Mouse (Mus musculus) liver, embryonic 14.5 days (tissue): ENCODE results near the gene Myo10. TPM values are rescaled to one million over a fixed set of nuclear protein-coding genes. Genes with fewer than 3 reads are reported as not detected.
A peak's percentile ranks its signal among the peaks of the same experiment; 100 is the strongest.

Source experiments
- ATAC-seq: fragments of 200-750 bp; cut with Nextera tagmentation; 2 replicates; pipeline ENCODE4 v1.8.0; 2017; ENCODE audit warnings: moderate number of reproducible peaks, mild to moderate bottlenecking, moderate library complexity; ENCODE audit not compliant: insufficient read depth
- DNase-seq, 3 experiments: peaks; one replicate each; pipeline ENCODE4 v3.0.0-alpha.2; 2012 to 2013; ENCODE audit warnings: low read depth in 3 of 3, low spot score in 3 of 3
- H3K27ac ChIP-seq: fragments of 300-500 bp; sonication (generic); 2 replicates; pipeline ENCODE4 v1.5.1; 2014; ENCODE audit warnings: moderate library complexity, mild to moderate bottlenecking, control low read depth, inconsistent platforms
- H3K27me3 ChIP-seq: fragments of 300-500 bp; sonication (generic); 2 replicates; pipeline ENCODE4 v1.6.1; 2014; ENCODE audit warnings: mild to moderate bottlenecking, low read length, moderate library complexity; ENCODE audit not compliant: control insufficient read depth, insufficient read depth
- H3K36me3 ChIP-seq: fragments of 300-500 bp; sonication (generic); replicated peaks from 2 replicates; pipeline ENCODE4 v1.6.1; 2014; ENCODE audit warnings: low read depth; ENCODE audit not compliant: control insufficient read depth, insufficient read depth
- H3K4me1 ChIP-seq, 2 experiments: fragments of 200-500 bp in 1 of 2; fragments of 300-500 bp in 1 of 2; sonication (generic) in 1 of 2; replicated peaks; 2 replicates each; pipeline ENCODE4 v1.6.1; 2012 to 2014; ENCODE audit warnings: antibody characterized with exemption in 1 of 2, inconsistent platforms in 1 of 2, low read length in 1 of 2; ENCODE audit not compliant: control insufficient read depth in 2 of 2, insufficient read depth in 2 of 2
- H3K4me2 ChIP-seq: fragments of 300-500 bp; sonication (generic); 2 replicates; pipeline ENCODE4 v1.6.1; 2014; ENCODE audit warnings: low read depth, mild to moderate bottlenecking, control low read depth, moderate library complexity
- H3K4me3 ChIP-seq, 2 experiments: fragments of 200-500 bp in 1 of 2; fragments of 300-500 bp in 1 of 2; sonication (generic) in 1 of 2; 2 replicates each; pipeline ENCODE4 v1.5.1; 2012 to 2014; ENCODE audit warnings: low read depth in 2 of 2, low read length in 2 of 2, mild to moderate bottlenecking in 2 of 2, control low read depth in 1 of 2, inconsistent platforms in 1 of 2, moderate library complexity in 1 of 2; ENCODE audit not compliant: insufficient read depth in 1 of 2
- H3K9ac ChIP-seq: fragments of 300-500 bp; sonication (generic); replicated peaks from 2 replicates; pipeline ENCODE4 v1.6.1; 2014; ENCODE audit warnings: mild to moderate bottlenecking, control low read depth, moderate library complexity
- H3K9me3 ChIP-seq: fragments of 300-500 bp; sonication (generic); 2 replicates; pipeline ENCODE4 v1.6.1; 2016; ENCODE audit warnings: low read length, mixed read lengths; ENCODE audit not compliant: control insufficient read depth
- CTCF ChIP-seq: IDR thresholded peaks from 2 replicates; pipeline ENCODE4 v1.5.1; 2016; ENCODE audit warnings: antibody characterized with exemption, low read depth, control low read depth
- EP300 ChIP-seq: IDR thresholded peaks from 2 replicates; pipeline ENCODE4 v1.6.1; 2016; ENCODE audit warnings: antibody characterized with exemption, low read depth
- whole genome bisulfite sequencing: fragments of 180-500 bp; shearing (Covaris S2); extraction: QIAGEN DNeasy Blood & Tissue Kit; methylation state at CpG from one replicate; pipeline ENCODE4 v1.1.7; 2014; ENCODE audit not compliant: insufficient replicate concordance; 5-methylcytosine and 5-hydroxymethylcytosine counted together
- polyA plus RNA-seq, 2 experiments: library from polyadenylated mRNA; depleted of rRNA in 1 of 2; stranded (reverse) in 1 of 2; unstranded in 1 of 2; fragments of >200 nt; fragmentation: Nextera tagmentation in 1 of 2; extraction: Ambion mirVana in 1 of 2; gene quantifications; 2 replicates each; pipeline versions ENCODE4 v1.2.1 to v1.2.3; 2012 to 2014

Myo10 gene
- polyA plus RNA-seq, 2 experiments, result 2.6 to 2.9 TPM

GRCm38 (mm10) chr15:25723281-25724113 lies 101.2 kb downstream of the Myo10 start:
- ATAC-seq (no peak), DNase-seq (no peak)
- no peaks in the 10 kb centered on the region for H3K27me3 ChIP-seq
- no peak overlapping the region for H3K9ac ChIP-seq
- H3K4me2 ChIP-seq, result no peak overlapping the region
- H3K27ac ChIP-seq, result no peak overlapping the region
- TF ChIP-seq EP300 (no peak), CTCF (no peak)
- H3K9me3 ChIP-seq, result no peaks in the 10 kb centered on the region
- H3K4me3 ChIP-seq, result no peak overlapping the region
- no peaks in the 10 kb centered on the region for H3K36me3 ChIP-seq
- no peaks in the 10 kb centered on the region for H3K4me1 ChIP-seq
- WGBS, result 67% methylated on average over 12 of the region's 12 CpGs

DNA sequence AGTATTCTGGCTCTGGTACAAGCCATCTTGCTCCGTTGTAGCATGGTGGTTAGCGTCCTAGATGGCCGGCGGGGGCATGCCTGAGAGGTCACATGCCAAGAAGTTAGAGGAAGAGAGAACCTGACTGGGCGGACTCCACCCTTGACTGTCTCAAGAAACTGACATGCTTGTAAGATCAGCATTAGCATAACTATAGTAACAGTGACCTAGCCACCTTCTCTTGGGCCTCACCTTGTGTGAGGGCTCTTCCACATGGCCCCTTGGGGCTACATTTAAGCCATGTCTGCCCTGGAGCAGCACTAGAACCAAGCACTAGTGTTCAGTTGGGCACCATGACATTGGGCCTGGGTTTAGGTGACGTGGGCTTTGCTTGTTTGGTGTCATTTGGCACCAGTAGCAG lies 102.2 kb downstream of the Myo10 start:
- no peaks in the 10 kb centered on the region for H3K36me3 ChIP-seq
- no peaks in the 10 kb centered on the region for H3K27me3 ChIP-seq
- H3K4me2 ChIP-seq, result no peak overlapping the region
- H3K4me1 ChIP-seq, result no peaks in the 10 kb centered on the region
- H3K9me3 ChIP-seq, result no peaks in the 10 kb centered on the region
- no peak overlapping the region for H3K9ac ChIP-seq
- H3K27ac ChIP-seq, result no peak overlapping the region
- ATAC-seq (no peak), DNase-seq (no peak)
- TF ChIP-seq EP300, result no peak
- no peak for TF ChIP-seq CTCF
- no peak overlapping the region for H3K4me3 ChIP-seq
- WGBS, result 78% methylated on average over 6 of the region's 6 CpGs

- ATAC-seq (no peak), DNase-seq (no peak)
- 63% methylated on average over 5 of the region's 5 CpGs for whole genome bisulfite sequencing
Observed at GRCm38 (mm10) chr15:25726814-25727213, 104.5 kb downstream of the Myo10 start.

DNA sequence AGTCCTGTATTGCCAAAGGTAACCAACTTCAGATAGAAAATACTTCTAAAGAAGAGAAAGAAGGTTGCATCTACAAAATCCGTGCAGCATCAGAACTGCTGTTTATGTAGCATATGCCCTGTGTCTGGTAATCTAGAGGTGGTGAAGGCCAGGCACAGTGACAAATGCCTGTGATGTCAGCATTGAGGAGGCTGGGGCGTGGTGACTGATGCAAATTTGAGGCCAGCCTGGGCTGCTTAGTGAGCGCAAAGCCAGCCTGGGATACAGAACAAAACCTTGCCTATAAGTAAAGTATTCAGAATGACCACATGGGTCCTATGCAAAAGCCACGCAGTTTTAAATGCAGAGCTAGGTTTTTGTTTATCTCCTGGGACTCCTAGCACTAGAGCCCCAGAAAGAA lies 106.2 kb downstream of the Myo10 start:
- no peak overlapping the region for H3K27ac ChIP-seq
- no peaks in the 10 kb centered on the region for H3K36me3 ChIP-seq
- no peaks in the 10 kb centered on the region for H3K9me3 ChIP-seq
- TF ChIP-seq EP300 (no peak), CTCF (no peak)
- no peak overlapping the region for H3K4me2 ChIP-seq
- no peak overlapping the region for H3K4me3 ChIP-seq
- WGBS, result 66% methylated on average over 4 of the region's 4 CpGs
- no peak overlapping the region for H3K9ac ChIP-seq
- ATAC-seq, result no peak
- no peaks in the 10 kb centered on the region for H3K4me1 ChIP-seq
- no peak for DNase-seq
- H3K27me3 ChIP-seq, result no peaks in the 10 kb centered on the region

More at GRCm38 (mm10) chr15:25726814-25727213, 104.5 kb downstream of the Myo10 start:
- Histone ChIP-seq H3K9ac (no peak overlapping the region), H3K4me3 (no peak overlapping the region), H3K4me2 (no peak overlapping the region), H3K27me3 (no peaks in the 10 kb centered on the region), H3K4me1 (no peaks in the 10 kb centered on the region), H3K36me3 (no peaks in the 10 kb centered on the region), H3K27ac (no peak overlapping the region), H3K9me3 (no peaks in the 10 kb centered on the region)
- TF ChIP-seq CTCF (no peak), EP300 (no peak)

GRCm38 (mm10) chr15:25731053-25731452 lies 108.7 kb downstream of the Myo10 start:
- Histone ChIP-seq H3K4me1 (no peaks in the 10 kb centered on the region), H3K9me3 (no peaks in the 10 kb centered on the region), H3K36me3 (no peaks in the 10 kb centered on the region), H3K4me2 (no peak overlapping the region), H3K27ac (no peak overlapping the region), H3K27me3 (no peaks in the 10 kb centered on the region), H3K4me3 (no peak overlapping the region), H3K9ac (no peak overlapping the region)
- TF ChIP-seq CTCF (0 out of 2 replicates have a peak, but pooled peaks have one; percentile 18), EP300 (no peak)
- no peak for DNase-seq
- WGBS, result 51% methylated on average over 9 of the region's 9 CpGs
- ATAC-seq, result no peak
